Mouse (Mus musculus) testis, adult 2 months (tissue): Measurements from ENCODE around the gene Dpp9.

ENCODE experiments used
- CTCF ChIP-seq: fragments of 200-500 bp; IDR thresholded peaks from 2 replicates; pipeline ENCODE4 v1.5.1; 2012; ENCODE audit warnings: low read depth, mild to moderate bottlenecking, inconsistent platforms, low read length, moderate library complexity; ENCODE audit not compliant: control insufficient read depth, insufficient read depth, insufficient replicate concordance
- POLR2A ChIP-seq: fragments of 200-500 bp; IDR thresholded peaks from 2 replicates; pipeline ENCODE4 v1.6.1; 2012; ENCODE audit warnings: low read depth, mild to moderate bottlenecking, inconsistent platforms, low read length, moderate library complexity; ENCODE audit not compliant: control insufficient read depth

- TF ChIP-seq CTCF (no peak), POLR2A (no peak)
These were observed 33.2 kb downstream of the Dpp9 start for GRCm38 (mm10) chr17:56185281-56186141.
